Mouse (Mus musculus): Measurements from ENCODE around the gene Il17c. TPM values are rescaled to one million over a fixed set of nuclear protein-coding genes. Genes with fewer than 3 reads are reported as not detected.

Il17c gene
- total and polyA plus RNA-seq, 2 experiments from 2014 or later: 0.67 TPM; not detected in 1

- H3K4me1 ChIP-seq (ENCODE audit: insufficient read depth): peaks cover 12% of the 10 kb centered on the region
- peak; percentile 40; the same call in 1 of the 2 replicates for TF ChIP-seq CTCF (IDR thresholded peaks at IDR 0.05; ENCODE audit: low read depth)
- H3K27me3 ChIP-seq (ENCODE audit: insufficient read depth, low read length): no peaks in the 10 kb centered on the region
- H3K4me3 ChIP-seq (ENCODE audit: low read depth, low read length): peak within 1 kb of the TSS; percentile 84
- H3K9ac ChIP-seq: peak within 1 kb of the TSS; percentile 84
- under 1% methylated on average over 47 of the region's 47 CpGs for WGBS
- no peaks in the 10 kb centered on the region for H3K9me3 ChIP-seq (ENCODE audit: low read length)
- ATAC-seq (peak; percentile 99), DNase-seq (peak; percentile 100)
- H3K27ac ChIP-seq (ENCODE audit: low read depth, low read length): peak within 1 kb of the TSS; percentile 96
- peak within 1 kb of the TSS; percentile 89 for H3K4me2 ChIP-seq (ENCODE audit: low read depth)
- H3K36me3 ChIP-seq (ENCODE audit: insufficient read depth): peaks cover 8% of the 10 kb centered on the region
These were observed 21.6 kb downstream of the Il17c start, which contains the start of gene Mvd for GRCm38 (mm10) chr8:122443262-122444006. Gene Mvd (minus strand): TSS chr8:122443422.

GRCm38 (mm10) chr8:122444058-122444748 lies 22.4 kb downstream of the Il17c start:
- DNase-seq: peak; percentile 91
- H3K27ac ChIP-seq (ENCODE audit: low read depth, low read length): peak overlapping the region; percentile 96
- peak; percentile 23 for ATAC-seq
- H3K4me1 ChIP-seq (ENCODE audit: insufficient read depth): peaks cover 12% of the 10 kb centered on the region
- 3% methylated on average over 19 of the region's 19 CpGs for WGBS
- H3K9me3 ChIP-seq (ENCODE audit: low read length): no peaks in the 10 kb centered on the region
- H3K4me3 ChIP-seq (ENCODE audit: low read depth, low read length): peak overlapping the region; percentile 84
- peaks cover 3% of the 10 kb centered on the region for H3K36me3 ChIP-seq (ENCODE audit: insufficient read depth)
- H3K27me3 ChIP-seq (ENCODE audit: insufficient read depth, low read length): no peaks in the 10 kb centered on the region
- H3K9ac ChIP-seq: peak overlapping the region; percentile 84
- no peak for TF ChIP-seq CTCF (IDR thresholded peaks at IDR 0.05; ENCODE audit: low read depth)
- H3K4me2 ChIP-seq (ENCODE audit: low read depth): peak overlapping the region; percentile 79

- Histone ChIP-seq H3K4me3 (ENCODE audit: low read depth, low read length) (no peak overlapping the region), H3K9me3 (ENCODE audit: low read length) (no peaks in the 10 kb centered on the region), H3K36me3 (ENCODE audit: insufficient read depth) (no peaks in the 10 kb centered on the region), H3K4me1 (ENCODE audit: insufficient read depth) (peaks cover 12% of the 10 kb centered on the region), H3K9ac (no peak overlapping the region), H3K27me3 (ENCODE audit: insufficient read depth, low read length) (no peaks in the 10 kb centered on the region), H3K27ac (ENCODE audit: low read depth, low read length) (no peak overlapping the region), H3K4me2 (ENCODE audit: low read depth) (peak overlapping the region; percentile 79; the same call in 1 of the 2 replicates)
- DNase-seq (no peak), ATAC-seq (no peak)
- 72% methylated on average over 3 of the region's 3 CpGs for WGBS
- peak; percentile 32 for TF ChIP-seq CTCF (IDR thresholded peaks at IDR 0.05; ENCODE audit: low read depth)
These were observed 23.4 kb downstream of the Il17c start for GRCm38 (mm10) chr8:122445203-122445602.

- Histone ChIP-seq H3K27me3 (ENCODE audit: insufficient read depth, low read length) (no peaks in the 10 kb centered on the region), H3K4me3 (ENCODE audit: low read depth, low read length) (no peak overlapping the region), H3K36me3 (ENCODE audit: insufficient read depth) (no peaks in the 10 kb centered on the region), H3K9ac (no peak overlapping the region), H3K4me1 (ENCODE audit: insufficient read depth) (no peaks in the 10 kb centered on the region), H3K9me3 (ENCODE audit: low read length) (no peaks in the 10 kb centered on the region), H3K27ac (ENCODE audit: low read depth, low read length) (no peak overlapping the region), H3K4me2 (ENCODE audit: low read depth) (no peak overlapping the region)
- ATAC-seq (no peak), DNase-seq (no peak)
- WGBS: 82% methylated on average over 7 of the region's 7 CpGs
- no peak for TF ChIP-seq CTCF (IDR thresholded peaks at IDR 0.05; ENCODE audit: low read depth)
These were observed 29.4 kb downstream of the Il17c start for GRCm38 (mm10) chr8:122451161-122451703.

GRCm38 (mm10) chr8:122452154-122452553 lies 30.3 kb downstream of the Il17c start:
- no peak for ATAC-seq
- WGBS: 86% methylated on average over 10 of the region's 10 CpGs

GRCm38 (mm10) chr8:122454409-122454808 lies 32.6 kb downstream of the Il17c start:
- no peak overlapping the region for H3K4me3 ChIP-seq (ENCODE audit: low read depth, low read length)
- DNase-seq: no peak
- no peak for TF ChIP-seq CTCF (IDR thresholded peaks at IDR 0.05; ENCODE audit: low read depth)
- no peak overlapping the region for H3K4me2 ChIP-seq (ENCODE audit: low read depth)
- peaks cover under 1% of the 10 kb centered on the region; the same call in 1 of the 2 replicates for H3K27me3 ChIP-seq (ENCODE audit: insufficient read depth, low read length)
- H3K27ac ChIP-seq (ENCODE audit: low read depth, low read length): no peak overlapping the region
- WGBS: 87% methylated on average over 6 of the region's 6 CpGs
- no peaks in the 10 kb centered on the region for H3K4me1 ChIP-seq (ENCODE audit: insufficient read depth)
- no peak for ATAC-seq
- no peak overlapping the region for H3K9ac ChIP-seq
- H3K9me3 ChIP-seq (ENCODE audit: low read length): no peaks in the 10 kb centered on the region
- H3K36me3 ChIP-seq (ENCODE audit: insufficient read depth): no peaks in the 10 kb centered on the region

More at GRCm38 (mm10) chr8:122452154-122452553, 30.3 kb downstream of the Il17c start:
- Histone ChIP-seq H3K27me3 (ENCODE audit: insufficient read depth, low read length) (no peaks in the 10 kb centered on the region), H3K36me3 (ENCODE audit: insufficient read depth) (no peaks in the 10 kb centered on the region), H3K9ac (no peak overlapping the region), H3K4me2 (ENCODE audit: low read depth) (no peak overlapping the region), H3K4me1 (ENCODE audit: insufficient read depth) (no peaks in the 10 kb centered on the region), H3K9me3 (ENCODE audit: low read length) (no peaks in the 10 kb centered on the region), H3K27ac (ENCODE audit: low read depth, low read length) (no peak overlapping the region), H3K4me3 (ENCODE audit: low read depth, low read length) (no peak overlapping the region)
- DNase-seq: no peak
- TF ChIP-seq CTCF (IDR thresholded peaks at IDR 0.05; ENCODE audit: low read depth): no peak

Measured in forebrain, postnatal 0 days (tissue).